Mouse (Mus musculus): ENCODE measurements around the gene Gm49384. TPM values are rescaled to one million over a fixed set of nuclear protein-coding genes. Genes with fewer than 3 reads are reported as not detected.

Gm49384 gene
- polyA plus RNA-seq, 1 experiment = 0.78 TPM

GRCm38 (mm10) chr12:69207926-69208325, 3.9 kb upstream of the Gm49384 start:
- H3K27ac ChIP-seq (ENCODE audit: insufficient read depth, low read depth, low read length) = no peak overlapping the region
- H3K4me3 ChIP-seq (ENCODE audit: insufficient read depth, low read depth, low read length) = no peak overlapping the region
- no peak for DNase-seq
- WGBS = 97% methylated on average over 7 of the region's 7 CpGs
- H3K4me1 ChIP-seq (ENCODE audit: control insufficient read depth, insufficient read depth, low read length) = no peaks in the 10 kb centered on the region
- TF ChIP-seq CTCF (conservative IDR thresholded peaks at IDR 0.05; ENCODE audit: insufficient read depth, insufficient read length, low read depth, low read length) (no peak), POLR2A (IDR thresholded peaks at IDR 0.05; ENCODE audit: low read depth, low read length) (no peak)
- no peaks in the 10 kb centered on the region for H3K36me3 ChIP-seq (ENCODE audit: control insufficient read depth, insufficient read depth, low read length)
- H3K27me3 ChIP-seq (replicated peaks; ENCODE audit: control insufficient read depth, insufficient read depth, low read length) = no peaks in the 10 kb centered on the region

- 91% methylated on average over 8 of the region's 8 CpGs for WGBS
- Histone ChIP-seq H3K4me1 (ENCODE audit: control insufficient read depth, insufficient read depth, low read length) (no peaks in the 10 kb centered on the region), H3K27me3 (replicated peaks; ENCODE audit: control insufficient read depth, insufficient read depth, low read length) (no peaks in the 10 kb centered on the region), H3K4me3 (ENCODE audit: insufficient read depth, low read depth, low read length) (no peak overlapping the region), H3K27ac (ENCODE audit: insufficient read depth, low read depth, low read length) (no peak overlapping the region), H3K36me3 (ENCODE audit: control insufficient read depth, insufficient read depth, low read length) (no peaks in the 10 kb centered on the region)
- no peak for DNase-seq
- TF ChIP-seq POLR2A (IDR thresholded peaks at IDR 0.05; ENCODE audit: low read depth, low read length) = no peak
- no peak for TF ChIP-seq CTCF (conservative IDR thresholded peaks at IDR 0.05; ENCODE audit: insufficient read depth, insufficient read length, low read depth, low read length)
These were observed 3.3 kb upstream of the Gm49384 start for GRCm38 (mm10) chr12:69207396-69207795.

GRCm38 (mm10) chr12:69198985-69199384, 5.1 kb downstream of the Gm49384 start:
- no peak overlapping the region for H3K4me3 ChIP-seq (ENCODE audit: insufficient read depth, low read depth, low read length)
- peaks cover 5% of the 10 kb centered on the region; the same call in 1 of the 2 replicates for H3K4me1 ChIP-seq (ENCODE audit: control insufficient read depth, insufficient read depth, low read length)
- TF ChIP-seq POLR2A (IDR thresholded peaks at IDR 0.05; ENCODE audit: low read depth, low read length) (no peak), CTCF (conservative IDR thresholded peaks at IDR 0.05; ENCODE audit: insufficient read depth, insufficient read length, low read depth, low read length) (no peak)
- DNase-seq = no peak
- H3K36me3 ChIP-seq (ENCODE audit: control insufficient read depth, insufficient read depth, low read length) = no peaks in the 10 kb centered on the region; the same call in 1 of the 2 replicates
- H3K27ac ChIP-seq (ENCODE audit: insufficient read depth, low read depth, low read length) = no peak overlapping the region
- H3K27me3 ChIP-seq (replicated peaks; ENCODE audit: control insufficient read depth, insufficient read depth, low read length) = no peaks in the 10 kb centered on the region

- Histone ChIP-seq H3K4me3 (ENCODE audit: insufficient read depth, low read depth, low read length) (peak within 1 kb of the TSS; percentile 68), H3K27ac (ENCODE audit: insufficient read depth, low read depth, low read length) (peak within 1 kb of the TSS; percentile 81), H3K27me3 (replicated peaks; ENCODE audit: control insufficient read depth, insufficient read depth, low read length) (no peaks in the 10 kb centered on the region), H3K36me3 (ENCODE audit: control insufficient read depth, insufficient read depth, low read length) (no peaks in the 10 kb centered on the region; the same call in 1 of the 2 replicates), H3K4me1 (ENCODE audit: control insufficient read depth, insufficient read depth, low read length) (peaks cover 5% of the 10 kb centered on the region; the same call in 1 of the 2 replicates)
- no peak for TF ChIP-seq POLR2A (IDR thresholded peaks at IDR 0.05; ENCODE audit: low read depth, low read length)
- TF ChIP-seq CTCF (conservative IDR thresholded peaks at IDR 0.05; ENCODE audit: insufficient read depth, insufficient read length, low read depth, low read length) = no peak
- DNase-seq = peak; percentile 91
- under 1% methylated on average over 18 of the region's 18 CpGs for WGBS
These were observed 5.9 kb downstream of the Gm49384 start, which contains the start of gene Dnaaf2 for GRCm38 (mm10) chr12:69198164-69198535. Dnaaf2 (minus strand) TSS chr12:69198429.

GRCm38 (mm10) chr12:69197378-69198163, 6.5 kb downstream of the Gm49384 start:
- DNase-seq = peak; percentile 56
- TF ChIP-seq CTCF (conservative IDR thresholded peaks at IDR 0.05; ENCODE audit: insufficient read depth, insufficient read length, low read depth, low read length) (no peak), POLR2A (IDR thresholded peaks at IDR 0.05; ENCODE audit: low read depth, low read length) (no peak)
- WGBS = under 1% methylated on average over 94 of the region's 94 CpGs
- peaks cover 5% of the 10 kb centered on the region; the same call in 1 of the 2 replicates for H3K4me1 ChIP-seq (ENCODE audit: control insufficient read depth, insufficient read depth, low read length)
- peak overlapping the region; percentile 68 for H3K4me3 ChIP-seq (ENCODE audit: insufficient read depth, low read depth, low read length)
- H3K27ac ChIP-seq (ENCODE audit: insufficient read depth, low read depth, low read length) = peak overlapping the region; percentile 81
- no peaks in the 10 kb centered on the region; the same call in 1 of the 2 replicates for H3K36me3 ChIP-seq (ENCODE audit: control insufficient read depth, insufficient read depth, low read length)
- H3K27me3 ChIP-seq (replicated peaks; ENCODE audit: control insufficient read depth, insufficient read depth, low read length) = no peaks in the 10 kb centered on the region

GRCm38 (mm10) chr12:69196444-69197377, 7.4 kb downstream of the Gm49384 start, which contains the start of gene Gm49383:
Gm49383 (minus strand) TSS chr12:69197104.
- peak; percentile 58 for TF ChIP-seq POLR2A (IDR thresholded peaks at IDR 0.05; ENCODE audit: low read depth, low read length)
- TF ChIP-seq CTCF (conservative IDR thresholded peaks at IDR 0.05; ENCODE audit: insufficient read depth, insufficient read length, low read depth, low read length) = no peak
- peak; percentile 75 for DNase-seq
- H3K4me3 ChIP-seq (ENCODE audit: insufficient read depth, low read depth, low read length) = peak within 1 kb of the TSS; percentile 68
- H3K36me3 ChIP-seq (ENCODE audit: control insufficient read depth, insufficient read depth, low read length) = no peaks in the 10 kb centered on the region; the same call in 1 of the 2 replicates
- H3K4me1 ChIP-seq (ENCODE audit: control insufficient read depth, insufficient read depth, low read length) = peaks cover 5% of the 10 kb centered on the region; the same call in 1 of the 2 replicates
- H3K27ac ChIP-seq (ENCODE audit: insufficient read depth, low read depth, low read length) = peak within 1 kb of the TSS; percentile 81
- H3K27me3 ChIP-seq (replicated peaks; ENCODE audit: control insufficient read depth, insufficient read depth, low read length) = no peaks in the 10 kb centered on the region
- under 1% methylated on average over 75 of the region's 75 CpGs for WGBS

All from kidney, adult 2 months (tissue).